Mouse (Mus musculus): ENCODE results near the gene Mecom. TPM values are rescaled to one million over a fixed set of nuclear protein-coding genes. Genes with fewer than 3 reads are reported as not detected.

Mecom gene
- polyA plus RNA-seq, 1 experiment, result 1.8 TPM

- no peak overlapping the region for H3K4me2 ChIP-seq (ENCODE audit: low read depth)
- H3K79me2 ChIP-seq (ENCODE audit: control insufficient read depth, insufficient read depth), result no peaks in the 10 kb centered on the region
- peaks cover 6% of the 10 kb centered on the region for H3K27me3 ChIP-seq (ENCODE audit: control insufficient read depth, insufficient read depth, insufficient read length)
- H3ac ChIP-seq (ENCODE audit: control insufficient read depth, insufficient read length), result no peak overlapping the region
- no peak overlapping the region for H3K4me3 ChIP-seq
- H3K36me3 ChIP-seq (ENCODE audit: control insufficient read depth, insufficient read depth), result no peaks in the 10 kb centered on the region
- TF ChIP-seq POLR2AphosphoS2 (IDR thresholded peaks at IDR 0.05; ENCODE audit: insufficient read length, low read depth) (no peak), POLR2A (IDR thresholded peaks at IDR 0.05; ENCODE audit: insufficient read length, low read depth) (no peak), USF1 (IDR thresholded peaks at IDR 0.05; ENCODE audit: low read depth) (no peak)
These were observed 2.4 kb upstream of the Mecom start for GRCm38 (mm10) chr3:30550218-30550617.

GRCm38 (mm10) chr3:30548928-30549327, 1.1 kb upstream of the Mecom start:
- Histone ChIP-seq H3ac (ENCODE audit: control insufficient read depth, insufficient read length) (no peak overlapping the region), H3K79me2 (ENCODE audit: control insufficient read depth, insufficient read depth) (no peaks in the 10 kb centered on the region), H3K27me3 (ENCODE audit: control insufficient read depth, insufficient read depth, insufficient read length) (peaks cover 6% of the 10 kb centered on the region), H3K4me3 (no peak overlapping the region), H3K36me3 (ENCODE audit: control insufficient read depth, insufficient read depth) (no peaks in the 10 kb centered on the region), H3K4me2 (ENCODE audit: low read depth) (no peak overlapping the region)
- no peak for TF ChIP-seq USF1 (IDR thresholded peaks at IDR 0.05; ENCODE audit: low read depth)
- no peak for TF ChIP-seq MAX (IDR thresholded peaks at IDR 0.05; ENCODE audit: low read depth)
- no peak for TF ChIP-seq REST (IDR thresholded peaks at IDR 0.05; ENCODE audit: insufficient read depth, insufficient read length)
- TF ChIP-seq POLR2AphosphoS2 (IDR thresholded peaks at IDR 0.05; ENCODE audit: insufficient read length, low read depth), result no peak
- TF ChIP-seq MYOG (IDR thresholded peaks at IDR 0.05; ENCODE audit: control insufficient read depth in 1 of 3, insufficient read depth in 1 of 3, insufficient read length in 2 of 3, low read depth in 2 of 3), result no peak
- TF ChIP-seq E2F4 (IDR thresholded peaks at IDR 0.05; ENCODE audit: insufficient read depth), result no peak
- TF ChIP-seq MYOD1 (IDR thresholded peaks at IDR 0.05; ENCODE audit: control insufficient read depth in 1 of 3, insufficient read length in 2 of 3, low read depth in 2 of 3), result no peak
- TF ChIP-seq TCF12 (IDR thresholded peaks at IDR 0.05; ENCODE audit: insufficient read depth, poor library complexity, severe bottlenecking), result no peak
- TF ChIP-seq CEBPB (IDR thresholded peaks at IDR 0.05; ENCODE audit: insufficient read depth, poor library complexity, severe bottlenecking), result no peak
- no peak for TF ChIP-seq POLR2A (IDR thresholded peaks at IDR 0.05; ENCODE audit: insufficient read length, low read depth)
- no peak for TF ChIP-seq TCF3 (IDR thresholded peaks at IDR 0.05; ENCODE audit: insufficient read length, low read depth)
- TF ChIP-seq SRF (IDR thresholded peaks at IDR 0.05; ENCODE audit: control insufficient read depth, insufficient read length, low read depth), result no peak

- Histone ChIP-seq H3ac (ENCODE audit: control insufficient read depth, insufficient read length) (no peak overlapping the region), H3K79me2 (ENCODE audit: control insufficient read depth, insufficient read depth) (no peaks in the 10 kb centered on the region), H3K4me3 (no peak overlapping the region), H3K4me2 (ENCODE audit: low read depth) (no peak overlapping the region), H3K27me3 (ENCODE audit: control insufficient read depth, insufficient read depth, insufficient read length) (peaks cover 6% of the 10 kb centered on the region), H3K36me3 (ENCODE audit: control insufficient read depth, insufficient read depth) (no peaks in the 10 kb centered on the region)
- TF ChIP-seq SRF (IDR thresholded peaks at IDR 0.05; ENCODE audit: control insufficient read depth, insufficient read length, low read depth) (no peak), E2F4 (IDR thresholded peaks at IDR 0.05; ENCODE audit: insufficient read depth) (no peak), MAX (IDR thresholded peaks at IDR 0.05; ENCODE audit: low read depth) (no peak), CEBPB (IDR thresholded peaks at IDR 0.05; ENCODE audit: insufficient read depth, poor library complexity, severe bottlenecking) (no peak), REST (IDR thresholded peaks at IDR 0.05; ENCODE audit: insufficient read depth, insufficient read length) (no peak), USF1 (IDR thresholded peaks at IDR 0.05; ENCODE audit: low read depth) (no peak), POLR2AphosphoS2 (IDR thresholded peaks at IDR 0.05; ENCODE audit: insufficient read length, low read depth) (no peak), POLR2A (IDR thresholded peaks at IDR 0.05; ENCODE audit: insufficient read length, low read depth) (no peak)
These were observed 908 bp downstream of the Mecom start for GRCm38 (mm10) chr3:30546831-30547369.

GRCm38 (mm10) chr3:30546366-30546765, 1.4 kb downstream of the Mecom start:
- Histone ChIP-seq H3K4me3 (no peak overlapping the region), H3K27me3 (ENCODE audit: control insufficient read depth, insufficient read depth, insufficient read length) (peaks cover 6% of the 10 kb centered on the region), H3K4me2 (ENCODE audit: low read depth) (no peak overlapping the region), H3K79me2 (ENCODE audit: control insufficient read depth, insufficient read depth) (no peaks in the 10 kb centered on the region), H3ac (ENCODE audit: control insufficient read depth, insufficient read length) (no peak overlapping the region), H3K36me3 (ENCODE audit: control insufficient read depth, insufficient read depth) (no peaks in the 10 kb centered on the region)
- TF ChIP-seq TCF12 (IDR thresholded peaks at IDR 0.05; ENCODE audit: insufficient read depth, poor library complexity, severe bottlenecking), result no peak
- TF ChIP-seq MAX (IDR thresholded peaks at IDR 0.05; ENCODE audit: low read depth), result no peak

- peaks cover 6% of the 10 kb centered on the region for H3K27me3 ChIP-seq (ENCODE audit: control insufficient read depth, insufficient read depth, insufficient read length)
- H3K36me3 ChIP-seq (ENCODE audit: control insufficient read depth, insufficient read depth), result no peaks in the 10 kb centered on the region
- H3ac ChIP-seq (ENCODE audit: control insufficient read depth, insufficient read length), result no peak overlapping the region
- H3K4me2 ChIP-seq (ENCODE audit: low read depth), result no peak overlapping the region
- H3K79me2 ChIP-seq (ENCODE audit: control insufficient read depth, insufficient read depth), result no peaks in the 10 kb centered on the region
- TF ChIP-seq CEBPB (IDR thresholded peaks at IDR 0.05; ENCODE audit: insufficient read depth, poor library complexity, severe bottlenecking), result no peak
- TF ChIP-seq POLR2A (IDR thresholded peaks at IDR 0.05; ENCODE audit: insufficient read length, low read depth), result no peak
- no peak for TF ChIP-seq MAX (IDR thresholded peaks at IDR 0.05; ENCODE audit: low read depth)
- no peak for TF ChIP-seq TCF12 (IDR thresholded peaks at IDR 0.05; ENCODE audit: insufficient read depth, poor library complexity, severe bottlenecking)
- TF ChIP-seq TCF3 (IDR thresholded peaks at IDR 0.05; ENCODE audit: insufficient read length, low read depth), result no peak
- no peak for TF ChIP-seq SRF (IDR thresholded peaks at IDR 0.05; ENCODE audit: control insufficient read depth, insufficient read length, low read depth)
- TF ChIP-seq MYOD1 (IDR thresholded peaks at IDR 0.05; ENCODE audit: control insufficient read depth in 1 of 3, insufficient read length in 2 of 3, low read depth in 2 of 3), result no peak
- TF ChIP-seq POLR2AphosphoS2 (IDR thresholded peaks at IDR 0.05; ENCODE audit: insufficient read length, low read depth), result no peak
- TF ChIP-seq USF1 (IDR thresholded peaks at IDR 0.05; ENCODE audit: low read depth), result no peak
- TF ChIP-seq E2F4 (IDR thresholded peaks at IDR 0.05; ENCODE audit: insufficient read depth), result no peak
- TF ChIP-seq REST (IDR thresholded peaks at IDR 0.05; ENCODE audit: insufficient read depth, insufficient read length), result no peak
- no peak for TF ChIP-seq MYOG (IDR thresholded peaks at IDR 0.05; ENCODE audit: control insufficient read depth in 1 of 3, insufficient read depth in 1 of 3, insufficient read length in 2 of 3, low read depth in 2 of 3)
- no peak overlapping the region for H3K4me3 ChIP-seq
These were observed 2.6 kb downstream of the Mecom start for GRCm38 (mm10) chr3:30545246-30545645.
